Mouse (Mus musculus) heart, adult 2 months (tissue): ENCODE results near the gene Ndp. TPM values are rescaled to one million over a fixed set of nuclear protein-coding genes. Genes with fewer than 3 reads are reported as not detected.

ENCODE experiments used
- DNase-seq, 2 experiments: peaks; one replicate each; pipeline ENCODE4 v3.0.0; 2021
- H3K27ac ChIP-seq: fragments of 200-600 bp; 2 replicates; pipeline ENCODE4 v1.8.1; 2022
- H3K27me3 ChIP-seq: fragments of 200-500 bp; 2 replicates; pipeline ENCODE4 v1.6.1; 2012; ENCODE audit warnings: mild to moderate bottlenecking, low read length, inconsistent platforms, mixed read lengths; ENCODE audit not compliant: control insufficient read depth, insufficient read depth
- H3K36me3 ChIP-seq: fragments of 200-500 bp; 2 replicates; pipeline ENCODE4 v1.6.1; 2012; ENCODE audit warnings: low read length, inconsistent platforms; ENCODE audit not compliant: control insufficient read depth, insufficient read depth
- H3K4me1 ChIP-seq: fragments of 200-500 bp; 2 replicates; pipeline ENCODE4 v1.6.1; 2011; ENCODE audit warnings: low read length; ENCODE audit not compliant: control insufficient read depth, insufficient read depth
- H3K4me3 ChIP-seq: fragments of 200-600 bp; 2 replicates; pipeline ENCODE4 v1.8.1; 2022
- H3K79me2 ChIP-seq: fragments of 200-500 bp; replicated peaks from 2 replicates; pipeline ENCODE4 v1.6.1; 2012; ENCODE audit warnings: mild to moderate bottlenecking, inconsistent platforms, low read length, moderate library complexity, mixed read lengths; ENCODE audit not compliant: control insufficient read depth, insufficient read depth
- H3K9ac ChIP-seq: fragments of 200-500 bp; 2 replicates; pipeline ENCODE4 v1.6.1; 2012; ENCODE audit warnings: low read depth, mild to moderate bottlenecking, control low read depth, inconsistent platforms, low read length, mixed read lengths
- CTCF ChIP-seq: fragments of 200-600 bp; IDR thresholded peaks from 2 replicates; pipeline ENCODE4 v1.8.1; 2022; ENCODE audit warnings: antibody characterized with exemption, mild to moderate bottlenecking, moderate library complexity
- EP300 ChIP-seq: fragments of 200-500 bp; IDR thresholded peaks from 2 replicates; pipeline ENCODE4 v1.6.1; 2011; ENCODE audit warnings: low read depth, low read length, control low read depth; ENCODE audit not compliant: insufficient read depth
- POLR2A ChIP-seq: fragments of 200-500 bp; IDR thresholded peaks from 2 replicates; pipeline ENCODE4 v1.6.1; 2011; ENCODE audit warnings: mild to moderate bottlenecking, low read depth, low read length, control low read depth; ENCODE audit not compliant: insufficient read depth
- WGBS: fragments of 180-500 bp; shearing (Covaris S2); methylation state at CpG from one replicate; pipeline ENCODE4 v1.1.7; 2018; 5-methylcytosine and 5-hydroxymethylcytosine counted together
- intact Hi-C: fragments of 180-260 bp; cut with DNase I; formaldehyde crosslinking; loops from one replicate; pipeline ENCODE4 v1.15.1; 2025
- long read RNA-seq: library from polyadenylated mRNA; stranded (forward); transcript quantifications from one replicate; pipeline ENCODE4 v2.0.0, GENCODE M21; 2021
- polyA plus RNA-seq: library from polyadenylated mRNA; depleted of rRNA; stranded (reverse); fragments of >200 nt; gene quantifications from 2 replicates; pipeline ENCODE4 v1.2.3, GENCODE M21; 2012; rRNA removed
- total RNA-seq, 2 experiments: library from RNA; stranded (reverse); gene quantifications; 2 replicates each; pipeline ENCODE4 v1.2.3; 2021

Gene Ndp
- not detected for total RNA-seq
- 0.09 and 0.10 TPM in 2 replicates for polyA plus RNA-seq
- long read RNA-seq, result 0 reads

GRCm38 (mm10) chrX:16911241-16911873 lies at the start of gene Ndp:
Gene Ndp, minus strand, starts transcription at chrX:16911774.
- no peak within 1 kb of the TSS for H3K9ac ChIP-seq

GRCm38 (mm10) chrX:16954767-16955166 lies 43.2 kb upstream of the Ndp start:
- WGBS, result 97% methylated on average over 2 of the region's 2 CpGs
- H3K27me3 ChIP-seq, result no peaks in the 10 kb centered on the region
- no peaks in the 10 kb centered on the region for H3K36me3 ChIP-seq
- H3K4me1 ChIP-seq, result no peaks in the 10 kb centered on the region
- DNase-seq, result no peak
- intact Hi-C loops, result no loop called here
- TF ChIP-seq CTCF (no peak), POLR2A (no peak), EP300 (no peak)
- H3K4me3 ChIP-seq, result no peak overlapping the region
- no peaks in the 10 kb centered on the region for H3K79me2 ChIP-seq
- no peak overlapping the region for H3K27ac ChIP-seq
- no peak overlapping the region for H3K9ac ChIP-seq

More at GRCm38 (mm10) chrX:16911241-16911873, at the start of gene Ndp:
- no peaks in the 10 kb centered on the region for H3K36me3 ChIP-seq
- H3K27ac ChIP-seq, result no peak within 1 kb of the TSS
- no peak for DNase-seq
- no peaks in the 10 kb centered on the region for H3K27me3 ChIP-seq
- no peaks in the 10 kb centered on the region; the same call in 1 of the 2 replicates for H3K4me1 ChIP-seq
- intact Hi-C loops, result no loop called here
- 21% methylated on average over 13 of the region's 13 CpGs for WGBS
- peak within 1 kb of the TSS; percentile 10; the same call in 1 of the 2 replicates for H3K4me3 ChIP-seq
- no peaks in the 10 kb centered on the region for H3K79me2 ChIP-seq
- no peak for TF ChIP-seq POLR2A
- TF ChIP-seq CTCF, result no peak
- no peak for TF ChIP-seq EP300

DNA sequence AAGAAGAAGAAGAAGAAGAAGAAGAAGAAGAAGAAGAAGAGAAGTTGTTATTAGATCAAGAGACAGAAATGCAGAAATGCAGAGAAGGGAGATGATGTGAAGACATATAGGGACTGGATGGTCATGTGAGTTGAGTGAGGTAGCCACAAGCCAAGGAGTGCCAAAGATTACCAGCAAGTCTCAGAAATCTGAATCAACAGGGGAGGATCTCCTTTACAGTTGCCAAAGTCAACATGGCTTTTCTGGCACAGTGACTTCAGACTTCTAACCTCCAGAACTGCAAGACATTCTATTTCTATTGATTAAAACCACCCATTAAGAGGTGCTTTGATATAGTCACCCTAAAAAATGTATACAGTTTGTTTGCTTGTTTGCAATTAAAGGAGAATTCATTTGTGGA lies 6.4 kb upstream of the Ndp start:
- DNase-seq, result no peak
- intact Hi-C loops, result no loop called here
- no peak overlapping the region for H3K9ac ChIP-seq
- H3K36me3 ChIP-seq, result no peaks in the 10 kb centered on the region
- H3K4me3 ChIP-seq, result no peak overlapping the region
- H3K27me3 ChIP-seq, result no peaks in the 10 kb centered on the region
- H3K4me1 ChIP-seq, result no peaks in the 10 kb centered on the region
- no peak overlapping the region for H3K27ac ChIP-seq
- no peak for TF ChIP-seq POLR2A
- no peak for TF ChIP-seq EP300
- no peak for TF ChIP-seq CTCF
- H3K79me2 ChIP-seq, result no peaks in the 10 kb centered on the region

- no peak overlapping the region for H3K4me3 ChIP-seq
Observed at GRCm38 (mm10) chrX:16913118-16913517, 1.5 kb upstream of the Ndp start.

GRCm38 (mm10) chrX:16911911-16912310 lies 337 bp upstream of the Ndp start:
- Histone ChIP-seq H3K79me2 (no peaks in the 10 kb centered on the region), H3K36me3 (no peaks in the 10 kb centered on the region), H3K4me1 (no peaks in the 10 kb centered on the region; the same call in 1 of the 2 replicates), H3K9ac (no peak overlapping the region), H3K27ac (no peak overlapping the region), H3K4me3 (no peak overlapping the region), H3K27me3 (no peaks in the 10 kb centered on the region)
- 49% methylated on average over 4 of the region's 4 CpGs for WGBS
- no peak for TF ChIP-seq EP300
- no peak for TF ChIP-seq CTCF
- TF ChIP-seq POLR2A, result no peak
- DNase-seq, result no peak
- intact Hi-C loops, result no loop called here

More at GRCm38 (mm10) chrX:16913118-16913517, 1.5 kb upstream of the Ndp start:
- H3K4me1 ChIP-seq, result no peaks in the 10 kb centered on the region; the same call in 1 of the 2 replicates
- no peak overlapping the region for H3K9ac ChIP-seq
- no peaks in the 10 kb centered on the region for H3K79me2 ChIP-seq
- intact Hi-C loops, result no loop called here
- 33% methylated on average over 1 of the region's 1 CpGs for WGBS
- no peak for DNase-seq
- TF ChIP-seq EP300 (no peak), CTCF (no peak), POLR2A (no peak)
- H3K27me3 ChIP-seq, result no peaks in the 10 kb centered on the region
- H3K36me3 ChIP-seq, result no peaks in the 10 kb centered on the region
- no peak overlapping the region for H3K27ac ChIP-seq

DNA sequence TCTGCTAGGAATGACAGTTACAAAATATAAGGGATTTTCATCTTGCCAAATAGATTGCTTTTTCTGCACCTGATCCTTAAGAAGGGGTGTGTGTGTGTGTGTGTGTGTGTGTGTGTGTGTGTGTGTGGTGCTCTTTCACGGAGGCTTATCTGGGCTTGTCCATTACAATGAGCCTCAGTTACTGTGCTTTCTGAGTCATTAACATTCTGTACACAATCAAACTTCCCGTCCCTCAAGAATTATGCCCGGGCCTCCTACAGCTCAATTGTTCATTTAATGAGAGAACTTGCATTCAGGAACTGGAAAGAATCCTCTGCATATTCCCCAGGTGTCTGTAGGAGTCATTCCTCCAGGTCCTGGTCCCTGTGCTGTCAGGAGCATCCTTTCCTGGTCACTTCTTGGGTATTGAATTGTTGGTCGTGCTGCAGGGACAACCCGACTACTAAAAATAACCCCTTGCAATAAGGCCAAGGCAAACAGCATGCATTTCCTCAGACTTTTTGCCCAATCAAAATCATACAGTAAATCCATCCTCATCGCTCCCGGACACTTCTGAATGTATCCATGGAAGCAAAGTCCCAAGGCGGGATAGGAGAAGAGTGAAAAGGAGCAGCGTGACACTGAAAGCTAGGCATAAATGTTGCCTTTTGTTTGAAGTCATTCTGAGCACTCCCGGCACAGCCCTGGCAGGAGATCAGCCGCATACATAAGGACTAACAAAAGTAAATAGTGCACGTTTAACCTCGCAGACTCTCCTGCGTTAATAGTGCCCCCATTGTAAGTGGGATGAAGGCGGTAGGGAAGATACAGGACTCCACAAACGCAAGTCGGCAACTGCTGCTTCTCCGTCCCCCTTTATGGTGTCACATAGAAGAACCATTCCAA lies 1.1 kb downstream of the Ndp start:
- DNase-seq, result no peak
- no peak for TF ChIP-seq CTCF
- TF ChIP-seq EP300, result no peak
- TF ChIP-seq POLR2A, result no peak
- Histone ChIP-seq H3K4me1 (no peaks in the 10 kb centered on the region; the same call in 1 of the 2 replicates), H3K79me2 (no peaks in the 10 kb centered on the region), H3K27ac (no peak overlapping the region), H3K9ac (no peak overlapping the region), H3K27me3 (no peaks in the 10 kb centered on the region), H3K36me3 (no peaks in the 10 kb centered on the region), H3K4me3 (peak overlapping the region; percentile 10; the same call in 1 of the 2 replicates)
- intact Hi-C loops, result no loop called here
- WGBS, result 19% methylated on average over 18 of the region's 18 CpGs
